Mouse (Mus musculus): ENCODE results near the gene Gm10638. TPM values are rescaled to one million over a fixed set of nuclear protein-coding genes. Genes with fewer than 3 reads are reported as not detected.

The Gm10638 gene
- total RNA-seq (2021): 1 to 10 TPM; 3.3 to 6.4 TPM
- long read RNA-seq, experiment 1, transcript Gm10638-201 (1 exons, 905 nt): major isoform, 9 of 9 reads
- long read RNA-seq, experiment 1, partial matches to known transcripts: 0 of 9 reads
- long read RNA-seq, experiment 1, other reads (novel, unspliced or antisense): 0 of 9 reads
- long read RNA-seq, experiment 2, transcript Gm10638-201 (1 exons, 905 nt): major isoform, 8 of 8 reads
- long read RNA-seq, experiment 2, partial matches to known transcripts: 0 of 8 reads
- long read RNA-seq, experiment 2, other reads (novel, unspliced or antisense): 0 of 8 reads

GRCm38 (mm10) chr8:86745221-86745934, at the start of gene Gm10638, which contains the start of gene Siah1a:
Gene Gm10638, plus strand, starts transcription at chr8:86745699.
Gene Siah1a, minus strand, starts transcription at chr8:86745934.
- intact Hi-C loops (cut with DNase I; ENCODE audit: low total_unique reads): no loop called here
- peak; percentile 59 for DNase-seq

- DNase-seq: no peak
- intact Hi-C loops (cut with DNase I; ENCODE audit: low total_unique reads): no loop called here
Measured at GRCm38 (mm10) chr8:86695703-86696102, 49.8 kb upstream of the Gm10638 start.

- no peak for DNase-seq
- intact Hi-C loops (cut with DNase I; ENCODE audit: low total_unique reads): no loop called here
Measured at GRCm38 (mm10) chr8:86698811-86699421, 46.6 kb upstream of the Gm10638 start.

GRCm38 (mm10) chr8:86699471-86699870, 46.0 kb upstream of the Gm10638 start:
- intact Hi-C loops (cut with DNase I; ENCODE audit: low total_unique reads): no loop called here
- DNase-seq: no peak

GRCm38 (mm10) chr8:86702453-86702852, 43.0 kb upstream of the Gm10638 start:
- intact Hi-C loops (cut with DNase I; ENCODE audit: low total_unique reads): no loop called here
- DNase-seq: no peak

GRCm38 (mm10) chr8:86705317-86705716, 40.2 kb upstream of the Gm10638 start:
- intact Hi-C loops (cut with DNase I; ENCODE audit: low total_unique reads): no loop called here
- no peak for DNase-seq

GRCm38 (mm10) chr8:86706756-86707155, 38.7 kb upstream of the Gm10638 start:
- DNase-seq: no peak
- intact Hi-C loops (cut with DNase I; ENCODE audit: low total_unique reads): no loop called here

- DNase-seq: no peak
- intact Hi-C loops (cut with DNase I; ENCODE audit: low total_unique reads): no loop called here
Measured at GRCm38 (mm10) chr8:86707873-86708272, 37.6 kb upstream of the Gm10638 start.

GRCm38 (mm10) chr8:86712594-86712993, 32.9 kb upstream of the Gm10638 start:
- no peak for DNase-seq
- intact Hi-C loops (cut with DNase I; ENCODE audit: low total_unique reads): no loop called here

GRCm38 (mm10) chr8:86713407-86714188, 31.9 kb upstream of the Gm10638 start:
- DNase-seq: no peak
- intact Hi-C loops (cut with DNase I; ENCODE audit: low total_unique reads): no loop called here

GRCm38 (mm10) chr8:86718332-86718994, 27.0 kb upstream of the Gm10638 start:
- DNase-seq: no peak
- intact Hi-C loops (cut with DNase I; ENCODE audit: low total_unique reads): no loop called here

GRCm38 (mm10) chr8:86719368-86719767, 26.1 kb upstream of the Gm10638 start:
- intact Hi-C loops (cut with DNase I; ENCODE audit: low total_unique reads): no loop called here
- no peak for DNase-seq

GRCm38 (mm10) chr8:86720756-86721459, 24.6 kb upstream of the Gm10638 start:
- intact Hi-C loops (cut with DNase I; ENCODE audit: low total_unique reads): loop anchor here (10.0 kb wide), 1 partner anchor 86 kb away; no protein-coding TSS in a partner anchor
- DNase-seq: no peak

GRCm38 (mm10) chr8:86721490-86721889, 24.0 kb upstream of the Gm10638 start:
- intact Hi-C loops (cut with DNase I; ENCODE audit: low total_unique reads): loop anchor here (10.0 kb wide), 1 partner anchor 87 kb away; no protein-coding TSS in a partner anchor
- DNase-seq: no peak

GRCm38 (mm10) chr8:86726959-86727358, 18.5 kb upstream of the Gm10638 start:
- intact Hi-C loops (cut with DNase I; ENCODE audit: low total_unique reads): loop anchor here (10.0 kb wide), 1 partner anchor 92 kb away; no protein-coding TSS in a partner anchor
- DNase-seq: no peak

- intact Hi-C loops (cut with DNase I; ENCODE audit: low total_unique reads): loop anchor here (10.0 kb wide), 1 partner anchor 94 kb away; no protein-coding TSS in a partner anchor
- DNase-seq: no peak
Measured at GRCm38 (mm10) chr8:86728224-86728950, 17.1 kb upstream of the Gm10638 start.

GRCm38 (mm10) chr8:86730303-86730702, 15.2 kb upstream of the Gm10638 start:
- no peak for DNase-seq
- intact Hi-C loops (cut with DNase I; ENCODE audit: low total_unique reads): no loop called here

- no peak for DNase-seq
- intact Hi-C loops (cut with DNase I; ENCODE audit: low total_unique reads): no loop called here
Measured at GRCm38 (mm10) chr8:86730860-86731259, 14.6 kb upstream of the Gm10638 start.

Data from gastrocnemius, postnatal 14 days (tissue).